Mouse (Mus musculus): ENCODE measurements around the gene Mpl. TPM values are rescaled to one million over a fixed set of nuclear protein-coding genes. Genes with fewer than 3 reads are reported as not detected.

The Mpl gene
- total RNA-seq, 2 experiments from 2014 or later = 0.49 TPM; not detected in 1

DNA sequence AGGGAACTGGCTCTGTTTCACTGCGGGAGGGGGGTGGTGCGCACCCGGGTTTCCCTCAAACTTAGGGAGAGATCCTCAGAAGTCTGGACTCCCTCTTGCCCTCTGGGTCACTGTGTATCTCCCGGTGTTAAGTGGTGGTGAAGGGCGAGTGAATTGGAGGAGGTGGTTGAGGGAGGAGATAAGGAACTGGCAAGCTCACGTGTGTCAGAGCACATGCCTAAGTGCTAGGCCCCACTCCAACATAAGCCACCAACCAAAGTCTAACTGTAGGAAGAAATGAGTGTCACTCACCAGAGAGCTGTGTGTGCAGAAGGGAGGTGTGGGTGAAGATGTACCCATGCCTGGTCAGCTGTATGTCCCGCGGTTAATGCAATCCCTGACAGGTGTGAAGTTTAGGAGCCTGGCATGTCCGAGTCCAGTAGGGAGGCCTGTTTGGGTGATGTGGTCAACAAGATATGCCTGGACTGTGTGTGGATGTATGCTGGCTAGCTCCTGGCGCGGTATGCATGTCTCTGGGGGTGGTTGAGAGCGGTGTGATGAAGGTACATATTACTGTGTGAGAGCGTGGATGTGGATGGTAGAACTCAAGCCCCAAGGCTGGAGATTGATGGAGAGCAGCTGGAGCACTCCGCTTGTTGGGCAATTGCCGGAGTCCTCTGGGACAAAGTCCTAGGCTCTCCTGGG lies 28.6 kb downstream of the Mpl start:
- ATAC-seq (replicated peaks; ENCODE audit: poor library complexity, severe bottlenecking) = peak; percentile 23; the same call in 1 of the 2 replicates

GRCm38 (mm10) chr4:118427768-118428451 lies 29.4 kb downstream of the Mpl start, which contains the start of gene Elovl1:
Elovl1 (plus strand) TSS chr4:118428093.
- peak; percentile 87 for ATAC-seq (replicated peaks; ENCODE audit: poor library complexity, severe bottlenecking)

DNA sequence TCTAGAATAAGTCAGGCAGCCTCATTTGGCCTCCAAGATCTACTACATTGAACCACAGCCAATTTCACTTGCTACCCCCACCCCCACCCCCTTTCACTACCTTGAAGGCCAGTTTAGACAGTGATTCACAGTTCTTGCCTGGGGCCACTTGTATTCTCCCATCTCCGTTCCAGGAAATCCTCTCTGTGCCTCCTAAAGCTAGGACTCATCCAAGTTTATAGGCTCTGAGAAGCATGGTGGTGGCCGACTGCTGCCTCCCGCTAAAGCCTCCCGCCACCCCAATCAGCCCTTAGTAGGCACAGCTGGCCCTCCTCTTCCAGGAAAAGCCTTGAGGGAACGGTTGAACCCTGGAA lies 29.9 kb downstream of the Mpl start:
- ATAC-seq (replicated peaks; ENCODE audit: poor library complexity, severe bottlenecking) = peak; percentile 5; the same call in 1 of the 2 replicates

DNA sequence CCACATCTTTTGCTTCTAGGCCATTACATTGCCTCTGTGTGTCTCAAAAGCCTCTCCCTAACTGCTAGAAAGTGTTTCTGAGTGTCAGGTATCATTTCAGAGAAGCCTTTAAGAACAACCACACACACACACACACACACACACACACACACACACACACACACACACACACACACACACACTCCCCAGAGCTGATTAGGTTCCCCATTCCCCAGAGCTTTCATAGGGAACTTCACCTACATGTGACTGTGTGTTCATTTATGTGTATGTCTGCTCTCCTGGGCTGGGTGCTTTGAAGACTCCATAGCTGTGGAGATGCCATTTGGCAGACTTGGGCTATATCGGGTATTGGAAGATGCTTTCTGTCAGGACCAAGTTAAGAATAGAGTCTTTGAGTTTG lies 31.9 kb downstream of the Mpl start:
- ATAC-seq (replicated peaks; ENCODE audit: poor library complexity, severe bottlenecking) = no peak

DNA sequence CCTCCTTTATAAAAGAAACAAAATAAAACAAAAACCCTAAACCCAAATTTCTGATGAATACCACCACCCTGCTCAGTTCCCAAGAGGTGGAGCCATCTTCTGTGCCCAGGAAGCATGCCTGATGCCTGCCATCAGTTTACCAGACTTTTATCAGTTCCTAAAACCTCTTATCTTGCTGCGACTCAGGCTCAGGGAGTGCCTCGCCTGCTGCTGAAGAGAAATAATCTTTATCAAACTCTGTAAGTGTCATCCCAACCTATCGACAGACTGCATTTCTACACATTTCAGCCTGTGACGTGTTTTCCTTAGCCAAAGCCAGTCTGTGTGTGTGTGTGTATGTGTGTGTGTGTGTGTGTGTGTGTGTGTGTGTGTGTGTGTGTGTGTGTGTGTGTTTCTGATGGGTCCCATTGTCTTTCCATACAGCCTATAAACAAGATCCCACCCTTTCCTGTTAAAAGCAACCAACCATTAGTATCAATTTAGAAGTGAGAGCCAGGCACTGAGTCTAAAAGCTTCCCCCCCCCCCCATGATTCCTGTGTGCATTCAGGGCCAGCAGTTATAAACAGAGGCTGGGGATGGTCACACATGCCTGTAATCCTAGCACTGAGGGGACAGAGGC lies 32.7 kb downstream of the Mpl start:
- ATAC-seq (replicated peaks; ENCODE audit: poor library complexity, severe bottlenecking) = no peak

- ATAC-seq (replicated peaks; ENCODE audit: poor library complexity, severe bottlenecking) = no peak
Observed at GRCm38 (mm10) chr4:118421384-118421783, 35.9 kb downstream of the Mpl start.

GRCm38 (mm10) chr4:118417112-118417797 lies 40.1 kb downstream of the Mpl start:
- ATAC-seq (replicated peaks; ENCODE audit: poor library complexity, severe bottlenecking) = peak; percentile 48

GRCm38 (mm10) chr4:118416329-118416728 lies 41.0 kb downstream of the Mpl start:
- no peak for ATAC-seq (replicated peaks; ENCODE audit: poor library complexity, severe bottlenecking)

GRCm38 (mm10) chr4:118415779-118416178 lies 41.5 kb downstream of the Mpl start:
- ATAC-seq (replicated peaks; ENCODE audit: poor library complexity, severe bottlenecking) = no peak

- no peak for ATAC-seq (replicated peaks; ENCODE audit: poor library complexity, severe bottlenecking)
Observed at GRCm38 (mm10) chr4:118413553-118413952, 43.8 kb downstream of the Mpl start.

DNA sequence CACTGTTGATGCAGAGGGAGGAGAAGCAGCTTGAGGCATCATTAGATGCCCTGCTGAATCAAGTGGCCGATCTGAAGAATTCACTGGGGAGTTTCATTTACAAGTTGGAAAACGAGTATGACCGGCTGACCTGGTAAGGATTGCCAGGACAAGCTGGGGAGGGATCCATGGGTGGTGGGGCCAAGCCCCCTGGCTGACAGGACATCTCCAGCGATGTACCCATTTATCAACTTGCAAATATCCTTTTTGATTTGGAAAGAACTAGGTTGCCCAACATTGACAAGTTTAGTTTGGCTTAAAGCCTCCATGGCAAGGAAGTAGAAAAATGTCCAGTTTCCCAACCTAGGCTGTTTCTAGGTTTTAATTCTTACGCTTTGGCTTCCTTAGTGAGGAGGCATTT lies 46.4 kb downstream of the Mpl start:
- ATAC-seq (replicated peaks; ENCODE audit: poor library complexity, severe bottlenecking) = no peak

- ATAC-seq (replicated peaks; ENCODE audit: poor library complexity, severe bottlenecking) = peak; percentile 96
Observed at GRCm38 (mm10) chr4:118409142-118409900, 48.0 kb downstream of the Mpl start, which contains the start of the genes Szt2 and Med8. Szt2 (minus strand) TSS chr4:118409273. Med8 (plus strand) TSS chr4:118409337.

- ATAC-seq (replicated peaks; ENCODE audit: poor library complexity, severe bottlenecking) = no peak
Observed at GRCm38 (mm10) chr4:118402701-118403100, 54.6 kb downstream of the Mpl start.

DNA sequence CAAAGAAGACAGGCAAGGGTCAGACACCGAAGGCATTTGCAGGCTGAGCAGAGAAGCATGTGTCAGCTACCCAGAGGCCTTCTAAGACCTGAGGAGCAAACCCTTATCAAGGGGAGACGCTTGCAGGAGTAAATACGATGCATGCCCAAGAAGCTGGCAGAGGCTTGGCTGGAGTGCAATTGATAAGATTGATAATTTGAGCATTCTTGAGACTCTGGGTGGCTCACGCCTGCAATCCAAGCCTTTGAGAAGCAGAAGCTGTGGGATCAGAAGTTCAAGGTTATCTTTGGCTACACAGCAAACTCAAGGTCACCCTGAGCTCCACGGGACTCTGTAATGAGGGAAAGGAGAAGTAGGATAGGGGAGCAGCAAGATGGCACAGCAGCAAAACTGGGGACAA lies 55.4 kb downstream of the Mpl start:
- ATAC-seq (replicated peaks; ENCODE audit: poor library complexity, severe bottlenecking) = no peak

GRCm38 (mm10) chr4:118401421-118401820 lies 55.9 kb downstream of the Mpl start:
- ATAC-seq (replicated peaks; ENCODE audit: poor library complexity, severe bottlenecking) = no peak

GRCm38 (mm10) chr4:118398400-118398799 lies 58.9 kb downstream of the Mpl start:
- peak; percentile 68 for ATAC-seq (replicated peaks; ENCODE audit: poor library complexity, severe bottlenecking)

DNA sequence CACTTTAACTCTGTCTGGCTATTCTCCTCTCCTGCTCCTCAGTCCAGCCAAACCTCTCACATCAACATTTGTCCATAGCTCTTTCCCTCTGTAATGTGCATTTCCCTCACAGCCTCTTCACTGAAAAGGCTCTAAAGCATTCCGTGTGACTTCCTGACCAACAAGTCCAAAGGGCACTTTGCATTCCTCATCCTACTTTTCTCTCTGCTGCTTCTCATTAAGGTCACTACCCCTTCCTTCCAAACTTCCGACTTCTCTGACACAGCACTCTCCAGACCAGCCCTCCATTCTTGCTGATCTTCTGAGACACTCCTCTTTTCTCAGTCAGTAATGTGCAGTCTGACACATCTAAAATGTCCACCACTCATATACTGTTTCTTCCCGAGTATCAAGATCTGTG lies 60.9 kb downstream of the Mpl start:
- no peak for ATAC-seq (replicated peaks; ENCODE audit: poor library complexity, severe bottlenecking)

DNA sequence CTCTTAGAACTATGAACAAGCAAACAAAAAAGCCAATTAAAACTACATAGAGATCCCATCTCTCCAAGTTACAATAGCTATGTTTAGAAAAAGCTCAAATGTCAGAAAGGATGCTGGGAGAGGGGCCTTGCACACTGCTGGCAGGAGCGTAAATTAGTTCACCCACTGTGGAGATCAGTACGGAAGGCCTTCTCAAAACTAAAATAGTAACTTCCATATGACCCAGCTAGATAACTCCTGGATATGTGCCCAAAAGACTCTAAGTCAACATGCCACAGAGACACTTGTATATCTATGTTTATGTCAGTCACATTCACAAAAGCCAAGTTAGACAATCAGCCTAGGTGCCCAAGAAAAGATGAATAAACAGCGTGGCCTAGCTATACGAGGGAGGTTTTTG lies 62.0 kb downstream of the Mpl start:
- no peak for ATAC-seq (replicated peaks; ENCODE audit: poor library complexity, severe bottlenecking)

- ATAC-seq (replicated peaks; ENCODE audit: poor library complexity, severe bottlenecking) = no peak
Observed at GRCm38 (mm10) chr4:118394505-118394904, 62.8 kb downstream of the Mpl start.
